Mouse (Mus musculus): Measurements from ENCODE around the gene Cct6b. TPM values are rescaled to one million over a fixed set of nuclear protein-coding genes. Genes with fewer than 3 reads are reported as not detected.

Gene Cct6b
- total RNA-seq (2021), result 0.59 and 0.64 TPM in 2 replicates
- long read RNA-seq, experiment 1, result 0 reads
- long read RNA-seq, experiment 2, partial matches to known transcripts, result 0 of 1 reads
- long read RNA-seq, experiment 2, other reads (novel, unspliced or antisense), result 1 of 1 reads

- DNase-seq, result peak; percentile 97
Measured at GRCm38 (mm10) chr11:82763742-82764437, at the start of gene Cct6b, which contains the start of gene Zfp830. TSS of gene Cct6b (minus strand) at chr11:82764321. TSS of gene Zfp830 (plus strand) at chr11:82764345.

- no peak for DNase-seq
Measured at GRCm38 (mm10) chr11:82808485-82808884, 44.4 kb upstream of the Cct6b start.

GRCm38 (mm10) chr11:82807370-82807769 is 43.2 kb upstream of the Cct6b start:
- DNase-seq, result no peak

- no peak for DNase-seq
Measured at GRCm38 (mm10) chr11:82806656-82807055, 42.5 kb upstream of the Cct6b start.

- no peak for DNase-seq
Measured at GRCm38 (mm10) chr11:82783453-82783852, 19.3 kb upstream of the Cct6b start.

GRCm38 (mm10) chr11:82782197-82782596 is 18.1 kb upstream of the Cct6b start:
- DNase-seq, result no peak

GRCm38 (mm10) chr11:82780983-82781903 is 17.1 kb upstream of the Cct6b start, which contains the start of gene Lig3:
TSS of gene Lig3 (plus strand) at chr11:82781108.
- DNase-seq, result peak; percentile 96

- DNase-seq, result no peak
Measured at GRCm38 (mm10) chr11:82780134-82780533, 16.0 kb upstream of the Cct6b start.

- DNase-seq, result no peak
Measured at GRCm38 (mm10) chr11:82764438-82764924, 360 bp upstream of the Cct6b start.

GRCm38 (mm10) chr11:82763261-82763660 is 860 bp downstream of the Cct6b start:
- DNase-seq, result no peak

GRCm38 (mm10) chr11:82762286-82762829 is 1.8 kb downstream of the Cct6b start:
- DNase-seq, result no peak

GRCm38 (mm10) chr11:82755919-82756318 is 8.2 kb downstream of the Cct6b start:
- no peak for DNase-seq

GRCm38 (mm10) chr11:82752349-82753115 is 11.6 kb downstream of the Cct6b start:
- DNase-seq, result peak; percentile 32

- no peak for DNase-seq
Measured at GRCm38 (mm10) chr11:82746857-82747366, 17.2 kb downstream of the Cct6b start.

GRCm38 (mm10) chr11:82746138-82746537 is 18.0 kb downstream of the Cct6b start:
- peak; percentile 54 for DNase-seq

GRCm38 (mm10) chr11:82739006-82739405 is 25.1 kb downstream of the Cct6b start:
- DNase-seq, result no peak

- DNase-seq, result no peak
Measured at GRCm38 (mm10) chr11:82734227-82734626, 29.9 kb downstream of the Cct6b start.

- no peak for DNase-seq
Measured at GRCm38 (mm10) chr11:82726862-82727261, 37.3 kb downstream of the Cct6b start.

GRCm38 (mm10) chr11:82719294-82719693 is 44.8 kb downstream of the Cct6b start:
- no peak for DNase-seq

- DNase-seq, result no peak
Measured at GRCm38 (mm10) chr11:82712681-82713080, 51.4 kb downstream of the Cct6b start.

GRCm38 (mm10) chr11:82708934-82709333 is 55.2 kb downstream of the Cct6b start:
- no peak for DNase-seq
